Mouse (Mus musculus): ENCODE measurements around the gene Mapk14.

DNA sequence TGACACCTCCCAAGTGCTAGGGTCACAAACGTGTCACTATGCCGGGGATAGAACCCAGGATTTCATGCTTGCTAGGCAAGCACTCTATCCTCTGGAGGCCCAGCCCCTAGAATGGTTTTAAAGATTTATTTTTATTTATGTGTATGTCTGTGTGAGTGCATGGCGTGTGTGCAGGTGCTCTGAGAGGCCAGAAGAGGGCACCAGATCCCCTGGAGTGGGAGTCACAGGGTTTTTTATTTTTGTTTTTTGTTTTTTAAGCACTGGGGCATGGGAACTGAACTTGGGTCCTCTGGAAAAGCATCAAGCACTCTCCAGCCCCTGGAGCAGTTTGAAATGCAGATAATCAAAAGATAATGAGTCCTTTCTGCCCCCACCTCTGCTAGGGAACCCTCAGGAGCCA lies 85.7 kb downstream of the Mapk14 start:
- no peak for TF ChIP-seq CTCF (IDR thresholded peaks at IDR 0.05; ENCODE audit: control insufficient read depth, insufficient read depth, insufficient read length)
- TF ChIP-seq FOSL1 (IDR thresholded peaks at IDR 0.05; ENCODE audit: insufficient read depth, low read length, poor library complexity, severe bottlenecking): no peak
- TF ChIP-seq MAX (IDR thresholded peaks at IDR 0.05): no peak

All from C2C12 (cell line).